Mouse (Mus musculus): ENCODE data around the gene Vsx2. TPM values are rescaled to one million over a fixed set of nuclear protein-coding genes. Genes with fewer than 3 reads are reported as not detected.

Vsx2 gene
- total RNA-seq, 4 experiments from 2014 or later, result 0.08 TPM; not detected in 3

DNA sequence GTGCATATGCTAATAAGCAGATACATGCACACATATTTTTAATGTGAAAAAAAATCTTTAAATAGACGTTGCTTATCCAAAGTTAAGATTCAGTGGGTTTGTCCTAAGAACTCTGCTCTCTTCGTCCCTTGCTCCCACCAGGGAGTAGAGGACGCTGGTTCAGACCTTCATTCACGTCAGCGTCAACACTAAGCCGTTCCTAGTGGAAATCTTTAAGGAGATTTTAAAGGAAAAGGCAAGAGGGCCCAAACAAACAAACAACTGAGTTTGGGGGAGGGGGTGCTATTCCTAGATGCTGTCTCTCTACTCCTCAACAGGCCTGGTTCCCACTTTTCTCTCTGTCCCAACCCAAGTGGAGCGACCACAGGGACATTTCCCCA lies 2.8 kb downstream of the Vsx2 start:
- DNase-seq, result no peak

DNA sequence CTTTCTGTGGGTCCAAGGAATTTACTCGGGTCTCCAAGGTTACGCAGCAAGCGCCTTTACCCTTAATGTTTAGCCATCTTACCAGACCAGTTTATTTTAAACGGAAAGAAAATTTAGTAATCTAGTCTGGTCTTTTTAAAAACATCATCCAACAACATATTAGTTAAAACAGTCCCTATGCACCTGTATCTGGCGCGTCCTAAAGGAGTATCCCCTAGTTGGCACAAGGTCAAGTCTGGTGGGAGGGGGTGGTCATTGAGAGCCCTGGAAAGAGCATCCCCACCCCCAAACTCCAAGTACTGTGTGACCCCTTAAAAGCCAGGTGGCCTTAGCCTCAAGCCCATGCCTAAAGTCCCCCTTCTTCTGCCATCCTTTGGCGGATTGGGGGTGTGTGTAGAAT lies 3.5 kb downstream of the Vsx2 start:
- no peak for DNase-seq

DNA sequence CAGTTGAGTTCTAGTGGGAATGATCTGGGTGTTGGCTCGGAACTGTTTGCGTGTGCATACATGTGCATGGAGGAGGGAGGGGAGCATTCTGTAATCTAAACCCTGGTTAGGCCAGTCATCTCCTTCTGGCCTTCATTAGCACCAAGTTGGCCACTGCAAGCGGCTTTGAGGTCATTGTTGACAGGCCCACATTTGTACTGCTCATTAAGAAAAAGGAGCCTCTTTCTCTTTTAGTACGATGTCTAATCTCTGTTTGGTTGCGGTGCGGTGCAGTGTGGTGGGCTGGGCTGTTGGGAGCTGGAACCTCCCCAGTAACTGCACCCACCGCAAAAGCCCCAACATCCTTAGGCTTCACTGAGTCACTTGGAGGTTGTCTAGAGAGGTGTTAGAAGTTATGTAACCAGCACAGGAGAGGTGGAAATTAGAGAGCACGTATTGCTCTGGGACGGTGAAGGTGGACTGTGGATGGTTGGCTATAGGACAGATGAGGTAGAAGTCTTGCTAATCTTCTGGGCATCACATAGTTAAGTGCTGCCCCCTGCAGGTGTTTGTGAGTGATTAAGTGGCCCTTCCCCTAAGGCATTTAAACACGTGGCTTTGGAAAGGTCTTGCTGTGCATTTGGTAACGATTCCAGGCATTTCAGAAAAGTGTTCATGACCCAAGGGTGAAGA lies 8.3 kb downstream of the Vsx2 start:
- DNase-seq, result no peak

DNA sequence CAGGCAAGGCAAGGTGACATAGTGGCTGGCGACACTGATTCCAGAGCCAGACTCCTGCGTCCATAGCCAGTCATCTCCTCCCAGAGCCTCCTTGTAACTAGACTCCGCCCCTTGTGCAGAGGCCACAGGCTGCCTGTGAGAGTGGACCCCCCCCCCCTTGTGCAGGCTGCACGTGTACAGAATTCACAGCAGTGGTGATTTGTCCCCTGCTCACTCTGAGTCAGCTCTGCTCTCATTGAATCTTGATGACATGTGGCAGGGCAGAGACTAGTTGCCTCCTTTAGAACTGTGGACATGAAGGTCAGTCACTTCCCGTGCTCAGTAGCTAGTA lies 8.8 kb downstream of the Vsx2 start:
- DNase-seq, result peak; percentile 33

DNA sequence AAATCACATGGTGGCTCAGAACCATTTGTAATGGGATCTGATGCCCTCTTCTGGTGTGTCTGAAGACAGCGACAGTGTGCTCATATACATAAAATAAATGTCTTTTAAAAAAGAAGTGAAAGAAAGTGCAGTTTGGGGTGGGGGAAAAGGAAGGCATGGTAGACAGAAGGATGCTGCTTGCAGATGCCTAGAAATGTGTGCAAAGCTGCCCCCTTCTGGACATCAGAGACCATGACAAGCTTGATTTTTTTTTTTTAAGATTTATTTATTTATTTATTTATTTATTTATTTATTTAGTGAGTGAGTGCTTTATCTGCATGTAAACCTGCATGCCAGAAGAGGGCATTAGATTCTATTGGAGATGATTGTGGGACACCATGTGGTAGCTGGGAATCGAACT lies 11.7 kb downstream of the Vsx2 start:
- DNase-seq, result no peak

DNA sequence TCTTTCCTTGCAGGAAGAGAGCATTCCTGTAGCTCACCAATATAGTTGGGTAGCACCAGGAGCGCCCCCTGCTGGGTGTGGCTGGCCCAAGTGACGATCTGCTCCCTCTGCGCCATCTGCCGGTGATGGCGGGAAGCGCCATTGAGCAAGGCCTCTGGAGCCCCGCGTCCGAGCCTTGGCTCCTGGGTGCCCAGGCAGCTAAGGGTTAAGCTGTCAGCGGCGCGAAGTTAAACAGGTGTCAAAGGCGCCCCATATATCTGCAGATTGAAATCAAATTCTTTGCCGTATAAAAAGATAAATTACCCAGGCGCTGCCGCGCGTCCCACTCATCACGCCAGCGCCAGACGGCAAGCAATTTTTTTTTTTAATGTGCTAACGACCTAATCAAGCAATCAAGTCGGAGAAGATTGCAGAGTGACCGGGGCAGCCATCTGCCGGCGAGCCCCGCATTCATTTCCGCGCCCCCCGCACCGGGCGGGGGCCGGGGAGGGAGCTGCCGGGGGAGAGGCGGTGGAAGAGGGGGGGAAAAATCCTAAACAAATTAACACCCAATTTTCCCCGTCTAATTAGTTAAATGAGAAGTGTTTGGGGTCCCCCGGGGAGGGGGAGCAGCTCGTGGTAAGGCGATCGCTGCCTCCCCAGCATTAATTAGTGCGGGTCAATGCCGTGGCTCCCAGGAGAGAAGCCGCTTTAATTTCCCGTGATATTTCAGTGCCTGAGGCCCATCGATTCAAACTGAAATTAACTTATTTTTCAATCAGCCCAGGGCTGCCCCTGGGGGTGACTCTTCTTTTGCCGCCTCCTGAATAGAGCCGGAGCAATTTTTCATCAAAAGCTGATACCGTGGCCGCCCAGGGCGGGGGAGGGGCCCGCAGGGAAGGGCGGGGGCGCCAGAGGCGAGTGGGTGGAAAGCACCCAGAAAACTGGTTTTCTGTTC lies 20.5 kb downstream of the Vsx2 start:
- peak; percentile 78 for DNase-seq

DNA sequence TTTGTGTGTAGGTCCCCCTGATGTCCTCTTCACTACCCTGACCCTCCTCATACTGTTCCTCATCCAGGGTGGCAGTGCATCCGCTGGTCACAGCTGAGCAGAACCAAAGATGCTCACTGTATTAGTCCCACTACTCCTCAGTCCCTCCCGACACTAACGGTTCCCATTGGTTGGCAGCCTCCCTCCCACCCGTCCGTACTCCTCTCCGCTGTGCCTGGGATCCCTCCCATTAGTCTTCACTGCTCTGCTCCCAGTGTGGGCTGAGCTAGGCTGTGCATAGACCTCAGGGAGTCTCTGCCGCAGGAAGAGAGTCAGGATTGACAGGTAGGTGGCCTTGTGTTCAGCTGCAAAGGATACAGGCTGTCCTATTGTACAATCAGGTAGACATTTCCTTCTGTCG lies 28.8 kb downstream of the Vsx2 start:
- DNase-seq, result no peak

DNA sequence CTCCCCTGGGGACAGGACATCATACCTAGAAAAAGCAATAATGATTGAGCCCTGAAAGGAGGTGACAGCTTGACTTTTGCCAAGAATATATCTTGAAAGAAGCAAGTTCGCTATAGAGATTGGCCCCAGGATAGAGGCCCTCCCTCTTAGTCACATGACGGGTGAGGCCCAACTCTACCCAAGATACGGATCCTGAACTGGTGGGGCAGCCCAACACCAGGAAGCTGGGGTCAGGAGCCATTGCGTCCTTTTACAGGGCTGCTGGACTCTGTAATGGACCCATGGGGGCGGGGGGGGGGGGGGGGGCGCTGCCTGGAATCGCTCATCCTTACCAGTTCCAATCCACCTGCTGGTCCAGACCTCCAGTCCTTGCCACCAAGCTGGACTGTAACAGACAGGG lies 34.4 kb downstream of the Vsx2 start:
- DNase-seq, result no peak

DNA sequence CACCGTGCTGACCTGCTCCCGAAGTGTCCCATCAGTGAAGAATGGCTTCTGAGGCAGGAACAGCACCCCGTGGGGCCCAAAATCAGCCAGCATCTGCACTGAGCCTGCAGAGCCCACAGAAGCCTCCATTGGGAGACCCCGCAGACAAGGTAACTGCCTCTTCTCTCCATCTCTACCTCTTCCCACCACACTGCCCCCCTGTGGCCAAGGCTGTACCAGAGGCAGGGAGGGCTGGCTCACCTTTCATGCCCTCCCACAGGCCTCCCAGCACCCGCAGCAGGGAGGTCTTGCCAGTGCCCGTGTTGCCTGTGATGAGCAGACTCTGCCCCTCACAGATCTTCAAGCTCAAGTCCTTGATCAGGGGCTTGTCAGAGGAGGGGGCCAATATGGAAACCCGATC lies 36.3 kb downstream of the Vsx2 start:
- no peak for DNase-seq

DNA sequence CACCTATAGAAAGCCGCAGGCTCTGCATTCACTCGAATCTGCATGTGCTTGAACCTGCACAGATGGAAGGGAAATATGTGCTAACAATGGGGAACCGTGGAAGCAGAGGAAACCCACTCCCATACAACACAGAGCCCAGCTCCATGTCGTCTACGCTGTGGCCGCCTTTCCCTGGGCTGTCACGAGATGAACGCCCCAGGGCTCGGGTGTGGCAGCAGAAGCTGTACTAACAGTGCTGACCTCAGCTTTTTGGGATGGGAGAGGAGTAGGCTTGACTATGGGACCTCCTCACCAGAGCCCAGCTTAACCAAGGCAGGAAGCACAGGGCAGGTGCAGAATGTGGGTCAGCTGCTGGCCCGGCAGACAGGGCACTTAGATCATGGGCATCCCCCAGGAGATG lies 42.2 kb downstream of the Vsx2 start:
- DNase-seq, result no peak

DNA sequence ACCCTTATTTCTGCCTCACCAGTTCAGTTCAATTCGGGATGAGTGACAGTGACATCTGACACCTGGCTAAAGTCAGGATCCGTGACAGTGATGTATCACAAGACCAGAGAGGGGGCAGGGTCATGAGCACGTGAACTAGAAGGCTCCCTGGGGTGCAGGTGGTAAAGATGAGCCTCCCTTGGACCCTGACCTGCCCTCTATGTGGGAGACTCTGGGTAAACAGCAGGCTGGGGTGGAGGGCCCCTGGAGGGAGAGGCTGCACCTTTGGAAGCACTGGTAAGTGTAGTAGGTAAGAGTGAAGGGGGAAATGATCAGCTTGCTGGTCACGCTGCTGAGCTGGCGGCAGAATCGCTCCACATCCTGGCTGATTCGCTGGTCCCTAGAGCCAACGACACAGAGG lies 43.0 kb downstream of the Vsx2 start:
- DNase-seq, result no peak

DNA sequence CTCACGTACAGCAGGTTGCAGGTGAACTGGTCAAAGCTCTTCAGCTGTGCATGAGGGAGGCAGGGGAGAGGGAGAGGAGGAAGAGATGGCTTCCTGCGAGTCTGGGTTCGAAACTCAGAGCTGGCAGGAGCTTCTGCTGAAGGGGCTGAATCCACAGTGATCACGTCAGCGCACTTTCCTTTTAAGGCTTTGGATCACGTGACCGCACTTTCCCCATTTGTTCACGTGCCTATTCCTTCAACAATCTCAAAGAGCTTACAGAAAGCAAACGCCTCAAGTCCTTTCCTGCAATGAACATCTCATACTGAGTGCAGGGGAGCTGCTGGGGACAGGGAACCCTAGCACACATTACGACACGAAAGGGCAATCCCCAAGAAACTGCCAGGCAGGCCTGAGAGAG lies 44.4 kb downstream of the Vsx2 start:
- no peak for DNase-seq

DNA sequence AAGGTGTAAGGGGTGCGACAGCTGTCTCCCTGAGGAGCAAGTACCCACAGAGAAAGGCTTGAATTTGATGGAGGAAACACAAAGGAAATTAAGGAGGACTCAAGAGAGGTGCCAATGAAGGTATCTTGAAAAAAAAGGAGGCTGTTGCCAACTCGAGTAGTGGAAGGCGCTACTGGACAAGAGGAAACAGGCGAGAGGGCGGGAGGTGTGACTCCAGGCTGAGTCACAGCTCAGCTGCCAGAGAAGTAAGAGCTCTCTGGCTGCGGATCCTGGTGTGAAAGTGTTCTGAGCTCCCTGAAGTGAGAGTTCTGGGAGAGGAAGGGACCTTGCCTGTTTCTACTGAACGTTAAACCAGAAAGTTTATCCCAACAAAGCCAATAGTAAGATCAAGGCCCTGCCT lies 45.0 kb downstream of the Vsx2 start:
- DNase-seq, result no peak

DNA sequence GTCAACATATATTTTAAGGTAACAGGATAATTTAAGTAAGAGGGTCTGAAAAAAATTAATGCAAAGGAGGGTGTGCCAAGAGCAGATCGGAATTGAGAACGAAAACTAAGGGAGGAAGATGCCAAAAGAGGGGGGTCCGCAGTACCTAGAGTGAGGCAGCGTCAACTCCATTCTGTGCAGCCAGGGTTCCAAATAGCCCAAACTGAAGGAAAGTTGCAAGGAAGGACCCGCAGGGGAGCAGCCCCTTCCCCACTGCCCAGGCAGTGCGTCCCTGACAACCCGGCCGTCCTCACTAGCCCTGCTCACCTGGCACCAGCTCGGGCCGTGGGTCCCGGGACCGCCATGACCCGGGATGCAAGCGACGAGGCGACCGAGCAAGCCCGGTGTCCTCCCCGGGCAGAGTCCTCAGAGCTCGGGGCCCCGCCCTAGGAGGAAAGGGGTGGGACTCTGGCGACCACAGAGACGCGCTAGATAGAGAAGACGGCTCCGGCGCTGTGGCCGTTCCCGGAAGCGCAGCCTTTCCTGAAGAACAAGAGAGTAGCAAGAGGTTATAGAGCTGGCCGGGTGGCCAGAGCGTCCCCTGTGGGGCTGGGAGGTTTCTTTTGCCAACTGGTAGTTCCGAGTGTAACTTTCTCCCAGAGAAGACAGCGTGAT lies 47.5 kb downstream of the Vsx2 start, which contains the start of gene Abcd4:
Abcd4 (minus strand) TSS at position 437 of the 654 bp plus-strand sequence.
- peak; percentile 94 for DNase-seq

DNA sequence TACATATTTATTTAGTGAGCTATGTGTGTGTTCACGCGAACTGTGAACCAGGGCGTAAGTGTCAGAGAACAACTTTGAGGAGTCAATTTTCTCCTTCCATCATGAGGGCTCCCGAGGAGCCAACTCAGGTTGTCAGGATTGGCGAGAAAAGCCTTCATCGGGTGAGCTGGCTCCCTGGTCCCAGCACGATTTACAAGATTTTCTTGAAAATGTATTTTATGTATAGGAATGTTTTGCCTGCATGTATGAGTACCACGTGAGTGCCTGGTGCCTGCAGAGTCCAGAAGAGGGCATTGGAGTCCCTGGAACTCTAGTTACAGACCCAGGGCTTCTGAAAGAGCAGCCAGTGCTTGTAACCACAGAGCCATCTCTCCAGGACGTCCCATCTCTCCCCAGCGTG lies 48.1 kb downstream of the Vsx2 start:
- DNase-seq, result peak; percentile 10

DNA sequence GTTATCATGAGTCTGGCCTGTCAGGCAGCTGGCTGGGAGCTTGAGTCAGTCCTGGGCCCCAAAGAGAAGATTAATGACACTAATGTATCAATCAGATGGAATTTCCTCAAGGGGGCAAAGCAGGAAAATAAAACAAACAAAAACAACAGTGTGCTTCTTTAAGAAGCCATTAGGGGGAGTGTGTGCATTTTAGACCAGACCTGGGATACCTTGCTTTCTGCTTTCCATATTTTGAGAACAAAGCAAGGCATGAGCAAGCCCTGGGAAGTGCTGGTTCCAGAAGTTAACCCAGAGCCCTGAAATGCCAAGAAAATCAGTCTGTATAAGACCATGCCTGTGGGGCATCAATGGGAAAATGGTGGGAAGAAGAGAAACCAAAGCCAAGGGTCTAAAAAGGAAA lies 51.4 kb downstream of the Vsx2 start:
- DNase-seq, result no peak

DNA sequence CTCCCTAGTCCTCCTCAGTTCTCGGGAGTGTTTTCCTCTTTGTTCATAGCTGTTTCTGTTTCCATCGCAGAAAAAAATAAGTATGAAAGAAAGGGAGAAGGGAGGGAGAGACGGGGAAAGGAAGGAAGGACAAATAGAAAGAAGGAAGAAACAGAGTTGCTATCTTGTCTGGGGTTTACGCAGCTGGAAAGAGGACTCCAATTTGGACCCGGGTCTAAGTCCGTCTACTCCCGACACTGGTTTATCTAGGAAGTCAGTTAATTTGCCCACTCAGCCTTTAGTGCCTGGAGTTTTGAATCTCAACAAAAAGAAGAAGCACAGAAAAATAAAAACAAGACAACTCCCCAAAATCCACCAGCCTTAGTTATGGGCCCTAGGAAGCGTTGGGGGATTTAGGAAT lies 55.0 kb downstream of the Vsx2 start:
- no peak for DNase-seq

DNA sequence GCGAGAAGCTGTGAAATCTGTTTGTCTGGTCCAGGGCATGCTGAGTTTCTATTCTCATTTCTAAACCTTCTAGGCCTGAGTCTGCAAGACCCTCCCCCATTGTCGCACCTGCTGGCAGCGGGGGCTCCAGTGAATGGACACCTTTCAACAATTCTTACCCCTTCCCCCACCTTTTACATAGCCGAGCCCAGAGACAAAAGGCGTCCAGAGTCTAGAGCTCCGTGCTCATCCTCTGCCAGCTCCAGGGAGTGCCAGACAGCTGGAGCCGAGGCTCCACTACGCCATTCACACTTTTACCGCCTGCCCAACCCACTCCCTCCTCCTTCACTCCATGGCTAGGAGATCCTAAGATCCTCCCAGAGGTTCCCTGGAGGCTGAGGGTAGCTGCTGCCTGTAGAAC lies 55.6 kb downstream of the Vsx2 start:
- no peak for DNase-seq

DNA sequence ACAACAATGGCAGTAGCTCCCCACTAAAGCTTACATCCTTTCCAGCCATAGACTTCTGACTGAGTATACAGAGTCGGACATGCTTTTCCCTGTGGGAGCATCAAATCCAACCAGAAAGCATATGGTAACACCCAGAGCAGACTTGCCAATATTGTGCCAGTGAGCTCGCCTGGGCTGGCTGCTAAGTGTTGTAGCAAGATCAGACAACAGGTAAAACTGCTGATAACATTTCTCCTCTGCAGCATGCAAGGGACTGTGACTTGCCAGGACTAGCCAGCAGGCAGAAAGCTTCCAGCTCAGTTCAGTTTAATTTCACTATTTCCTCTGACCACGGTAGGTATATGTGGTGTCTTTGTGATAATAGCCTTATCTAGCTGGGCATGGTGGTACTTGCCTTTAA lies 62.3 kb downstream of the Vsx2 start:
- DNase-seq, result no peak

DNA sequence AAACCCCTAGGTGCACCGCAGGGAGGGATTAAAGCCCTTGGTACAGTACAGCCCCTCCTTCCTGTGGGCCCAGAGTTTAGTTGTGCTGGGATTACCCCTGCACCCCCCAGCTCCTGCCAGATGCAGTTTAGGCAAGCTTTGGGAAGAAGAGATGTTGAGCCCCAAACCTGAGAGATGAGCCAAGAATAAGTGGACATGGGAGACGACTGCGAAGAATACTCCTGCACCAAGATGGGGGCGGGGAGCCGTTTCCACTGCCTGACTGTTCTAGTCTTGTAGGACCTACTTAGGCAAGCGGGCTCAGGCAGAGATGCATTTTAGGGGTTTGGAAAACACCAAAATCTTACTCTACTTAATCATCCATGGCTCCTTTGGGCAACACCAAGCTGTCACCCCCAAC lies 70.7 kb downstream of the Vsx2 start:
- DNase-seq, result no peak

DNA sequence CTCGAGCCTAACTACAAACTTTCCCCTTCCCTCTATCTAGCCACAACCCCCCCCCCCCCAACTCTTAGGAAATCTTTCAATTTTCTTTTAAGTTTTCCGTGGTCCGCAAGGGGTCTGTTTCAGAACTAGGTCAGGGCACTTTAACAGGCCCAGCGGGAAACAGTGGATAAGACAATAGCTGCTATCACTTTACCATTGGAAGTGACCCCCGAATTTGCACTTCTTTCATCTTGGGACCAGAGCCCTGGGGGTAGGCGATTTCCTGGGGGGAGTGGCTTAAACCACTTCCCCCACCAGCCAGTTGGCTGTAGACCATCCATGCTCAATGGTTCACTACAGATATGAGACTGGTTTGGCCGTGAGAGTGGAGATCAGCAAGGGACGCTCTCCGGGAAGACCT lies 71.1 kb downstream of the Vsx2 start, which contains the start of gene Vrtn:
Vrtn (plus strand) TSS at position 366 of the 400 bp plus-strand sequence.
- no peak for DNase-seq

All from adrenal gland, adult 8-10 months (tissue).